Mouse (Mus musculus) heart, embryonic 10.5 days (tissue): Measurements from ENCODE around the gene Fam205a3. TPM values are rescaled to one million over a fixed set of nuclear protein-coding genes. Genes with fewer than 3 reads are reported as not detected.
"Not testable (repeated sequence)": the region's sequence is repeated elsewhere in the genome, so short reads cannot be mapped to it uniquely, and the experiment has no call there.

Experiments used
- DNase-seq: peaks from one replicate; pipeline ENCODE4 v3.0.0-alpha.2; 2017; ENCODE audit warnings: low spot score
- H3K27ac ChIP-seq: fragments of 300-500 bp; sonication (generic); 2 replicates; pipeline ENCODE4 v1.5.1; 2016; ENCODE audit warnings: mild to moderate bottlenecking
- H3K27me3 ChIP-seq: fragments of 300-500 bp; sonication (generic); 2 replicates; pipeline ENCODE4 v1.6.1; 2016; ENCODE audit warnings: mild to moderate bottlenecking; ENCODE audit not compliant: poor library complexity, insufficient read depth, severe bottlenecking
- H3K36me3 ChIP-seq: fragments of 300-500 bp; sonication (generic); 2 replicates; pipeline ENCODE4 v1.6.1; 2016; ENCODE audit warnings: mild to moderate bottlenecking, moderate library complexity
- H3K4me1 ChIP-seq: fragments of 300-500 bp; sonication (generic); 2 replicates; pipeline ENCODE4 v1.6.1; 2016; ENCODE audit warnings: mild to moderate bottlenecking
- H3K4me3 ChIP-seq: fragments of 300-500 bp; sonication (generic); 2 replicates; pipeline ENCODE4 v1.5.1; 2016; ENCODE audit warnings: mild to moderate bottlenecking, moderate library complexity
- H3K9me3 ChIP-seq: fragments of 300-500 bp; sonication (generic); 2 replicates; pipeline ENCODE4 v1.6.1; 2016; ENCODE audit warnings: mild to moderate bottlenecking, moderate library complexity
- WGBS: fragments of 180-500 bp; shearing (Covaris S2); methylation state at CpG from one replicate; pipeline ENCODE4 v1.1.7; 2016; 5-methylcytosine and 5-hydroxymethylcytosine counted together
- polyA plus RNA-seq: library from polyadenylated mRNA; unstranded; fragments of >200 nt; fragmentation: Nextera tagmentation; extraction: Ambion mirVana; gene quantifications from 2 replicates; pipeline ENCODE4 v1.2.1, GENCODE M21; 2016

Gene Fam205a3
- polyA plus RNA-seq: not detected in 2 replicates

DNA sequence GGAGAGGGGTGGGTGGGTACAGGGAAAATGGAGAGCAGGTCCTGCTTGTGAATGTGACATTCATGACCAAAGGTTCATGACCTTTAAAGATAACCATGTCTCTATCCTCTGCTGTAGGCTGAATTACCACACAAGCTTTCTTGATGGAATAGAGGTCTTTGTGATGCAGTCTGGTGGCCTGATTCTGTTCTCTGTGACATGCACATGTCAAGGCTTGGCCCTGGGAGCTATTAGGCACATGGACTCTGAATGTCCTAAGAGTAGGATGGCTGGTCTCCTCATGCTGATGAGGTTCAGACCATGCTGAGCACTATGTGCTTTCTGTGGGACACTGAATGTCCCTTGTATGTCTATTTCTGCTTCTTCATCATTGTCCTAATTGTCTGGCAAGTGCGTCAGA is at the start of gene Fam205a3:
TSS of gene Fam205a3 (plus strand) at position 301 of the 400 bp plus-strand sequence.
- not testable (repeated sequence) for H3K36me3 ChIP-seq, H3K27me3 ChIP-seq, H3K9me3 ChIP-seq, H3K27ac ChIP-seq, H3K4me3 ChIP-seq, H3K4me1 ChIP-seq, DNase-seq
- WGBS: no CpG with 5 or more reads among the region's 1 CpGs

DNA sequence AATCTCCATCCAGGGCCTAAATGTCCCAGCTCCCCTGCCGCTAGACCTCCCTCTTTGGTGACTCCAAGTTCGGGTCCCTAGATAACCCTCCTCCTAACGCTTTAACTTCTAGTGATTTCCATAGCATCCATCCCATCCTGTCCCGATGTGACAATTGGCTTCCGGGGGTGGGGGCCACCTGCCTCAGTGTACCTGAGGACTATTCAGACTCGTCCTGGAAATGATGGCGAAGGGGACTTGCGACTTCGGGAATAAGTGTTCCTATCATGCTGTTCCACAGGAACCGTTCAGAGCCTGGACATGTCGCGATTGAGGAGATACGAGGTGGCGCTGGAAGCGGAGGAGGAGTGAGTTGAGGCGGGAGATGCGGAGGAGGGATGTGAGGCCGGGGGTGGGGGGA is 24.2 kb upstream of the Fam205a3 start, which contains the start of gene Gm21953:
TSS of gene Gm21953 (plus strand) at position 301 of the 400 bp plus-strand sequence.
- not testable (repeated sequence) for H3K4me1 ChIP-seq, H3K36me3 ChIP-seq, H3K27ac ChIP-seq, H3K4me3 ChIP-seq, H3K9me3 ChIP-seq, DNase-seq, H3K27me3 ChIP-seq
- WGBS: no CpG with 5 or more reads among the region's 18 CpGs

Other genes with a start within 250 kb of the Fam205a3 start
- gene Gm3893, start 227.1 kb upstream of the Fam205a3 start, polyA plus RNA-seq: not detected in 2 replicates
- 0.17 and 0.24 TPM in 2 replicates for gene Gm13304, start 203.5 kb upstream of the Fam205a3 start, polyA plus RNA-seq
- gene Gm13306, start 164.9 kb upstream of the Fam205a3 start, polyA plus RNA-seq: 0.50 and 0.74 TPM in 2 replicates
- 0.33 TPM in 1 of 2 replicates, not detected in the other for gene Gm13305, start 149.7 kb upstream of the Fam205a3 start, polyA plus RNA-seq
- gene Gm10600, start 77.7 kb upstream of the Fam205a3 start, polyA plus RNA-seq: not detected in 2 replicates
- not detected in 2 replicates for gene Ccl21b, start 62.6 kb upstream of the Fam205a3 start, polyA plus RNA-seq
- not detected in 2 replicates for gene Gm21953, start 24.1 kb upstream of the Fam205a3 start, polyA plus RNA-seq
- gene Gm21586, start 121.0 kb downstream of the Fam205a3 start, polyA plus RNA-seq: not detected in 2 replicates
- not detected in 2 replicates for gene Gm2163, start 148.4 kb downstream of the Fam205a3 start, polyA plus RNA-seq
- not detected in 2 replicates for gene Fam205a2, start 209.8 kb downstream of the Fam205a3 start, polyA plus RNA-seq